Mouse (Mus musculus) kidney, adult 2 months (tissue): ENCODE results near the gene Aagab.

Experiments used
- CTCF ChIP-seq: fragments of 200-500 bp; conservative IDR thresholded peaks from 2 replicates; pipeline ENCODE4 v1.5.1; 2011; ENCODE audit warnings: low read depth, mild to moderate bottlenecking, control low read depth, low read length, moderate library complexity, mixed read lengths; ENCODE audit not compliant: insufficient read depth, insufficient read length
- POLR2A ChIP-seq: fragments of 200-500 bp; IDR thresholded peaks from one replicate; pipeline ENCODE4 v1.6.1; 2011; ENCODE audit warnings: low read depth, low read length, control low read depth

- TF ChIP-seq CTCF (no peak), POLR2A (no peak)
Measured at GRCm38 (mm10) chr9:63609776-63610175, 7.3 kb downstream of the Aagab start.
